Mouse (Mus musculus): ENCODE measurements around the gene Hes3.

DNA sequence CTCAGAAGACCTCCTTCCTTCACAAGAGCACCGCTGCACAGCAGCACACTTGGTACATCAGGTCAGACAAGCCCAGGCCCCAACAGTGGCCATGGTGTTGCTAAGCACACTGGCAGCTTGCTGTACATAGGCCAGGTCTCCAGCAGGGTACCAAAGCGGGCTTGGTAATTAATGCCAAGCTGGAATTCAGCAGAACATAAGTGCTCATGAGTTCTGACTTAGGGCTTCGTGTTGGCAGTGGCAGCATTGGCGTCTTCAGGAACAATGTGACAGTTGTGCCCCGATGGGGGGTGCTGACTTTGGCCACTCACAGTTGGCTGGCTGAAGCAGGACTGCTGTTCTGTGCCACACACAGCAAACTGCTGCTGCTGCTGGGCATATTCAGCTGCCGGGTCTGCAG, 13.2 kb upstream of the Hes3 start:
- no peak for TF ChIP-seq CTCF (IDR thresholded peaks at IDR 0.05; ENCODE audit: insufficient read depth, low read length)
- no peak for TF ChIP-seq POLR2A (IDR thresholded peaks at IDR 0.05; ENCODE audit: borderline replicate concordance, extremely low read depth, low read depth, low read length)
